Mouse (Mus musculus): ENCODE measurements around the gene Ppp2r5a. TPM values are rescaled to one million over a fixed set of nuclear protein-coding genes. Genes with fewer than 3 reads are reported as not detected.

The Ppp2r5a gene
- polyA plus RNA-seq, 1 experiment from 2014 or later: 8.6 TPM

- H3K4me1 ChIP-seq (replicated peaks): peaks cover 19% of the 10 kb centered on the region
- H3K36me3 ChIP-seq: no peaks in the 10 kb centered on the region
- H3K4me3 ChIP-seq: peak overlapping the region; percentile 65
- H3K9me3 ChIP-seq: no peaks in the 10 kb centered on the region
- ATAC-seq (ENCODE audit: low read depth): no peak
- H3K4me2 ChIP-seq: peak overlapping the region; percentile 65
- H3K27me3 ChIP-seq: peaks cover 4% of the 10 kb centered on the region; the same call in 1 of the 2 replicates
- peak overlapping the region; percentile 77 for H3K9ac ChIP-seq
- whole genome bisulfite sequencing: under 1% methylated on average over 41 of the region's 43 CpGs
- H3K27ac ChIP-seq (replicated peaks): peak overlapping the region; percentile 84
Observed at GRCm38 (mm10) chr1:191395871-191396433, 7.1 kb downstream of the Ppp2r5a start.

DNA sequence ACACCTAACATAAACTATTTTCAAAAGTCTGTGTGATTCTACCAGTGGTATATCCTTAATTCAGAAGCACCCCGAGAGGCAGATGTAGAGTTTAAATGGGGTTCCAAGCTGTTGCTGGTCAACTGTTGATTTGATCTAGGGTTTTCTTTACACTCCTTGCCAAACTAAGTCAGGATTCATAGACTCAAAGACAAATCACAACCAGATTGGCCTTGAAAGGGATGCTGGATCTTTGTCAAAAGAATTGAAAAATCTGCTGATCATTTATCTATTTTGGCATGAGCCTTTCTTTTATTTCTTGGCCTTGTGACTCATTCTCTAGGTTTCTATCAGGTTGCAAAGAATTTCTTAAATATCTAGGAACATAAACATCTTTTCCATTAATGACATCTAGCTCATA, 7.9 kb downstream of the Ppp2r5a start:
- Histone ChIP-seq H3K9ac (no peak overlapping the region), H3K4me3 (peak overlapping the region; percentile 65), H3K27me3 (peaks cover 4% of the 10 kb centered on the region; the same call in 1 of the 2 replicates), H3K9me3 (no peaks in the 10 kb centered on the region), H3K27ac (replicated peaks) (no peak overlapping the region), H3K4me2 (peak overlapping the region; percentile 65), H3K4me1 (replicated peaks) (peaks cover 19% of the 10 kb centered on the region), H3K36me3 (no peaks in the 10 kb centered on the region)
- WGBS: 30% methylated on average over 1 of the region's 1 CpGs
- no peak for ATAC-seq (ENCODE audit: low read depth)

GRCm38 (mm10) chr1:191394126-191394525, 8.9 kb downstream of the Ppp2r5a start:
- H3K36me3 ChIP-seq: no peaks in the 10 kb centered on the region
- 67% methylated on average over 2 of the region's 2 CpGs for whole genome bisulfite sequencing
- peaks cover 19% of the 10 kb centered on the region for H3K4me1 ChIP-seq (replicated peaks)
- H3K4me3 ChIP-seq: no peak overlapping the region
- peaks cover 4% of the 10 kb centered on the region; the same call in 1 of the 2 replicates for H3K27me3 ChIP-seq
- no peak overlapping the region for H3K9ac ChIP-seq
- H3K9me3 ChIP-seq: no peaks in the 10 kb centered on the region
- ATAC-seq (ENCODE audit: low read depth): no peak
- no peak overlapping the region for H3K27ac ChIP-seq (replicated peaks)
- peak overlapping the region; percentile 65 for H3K4me2 ChIP-seq

DNA sequence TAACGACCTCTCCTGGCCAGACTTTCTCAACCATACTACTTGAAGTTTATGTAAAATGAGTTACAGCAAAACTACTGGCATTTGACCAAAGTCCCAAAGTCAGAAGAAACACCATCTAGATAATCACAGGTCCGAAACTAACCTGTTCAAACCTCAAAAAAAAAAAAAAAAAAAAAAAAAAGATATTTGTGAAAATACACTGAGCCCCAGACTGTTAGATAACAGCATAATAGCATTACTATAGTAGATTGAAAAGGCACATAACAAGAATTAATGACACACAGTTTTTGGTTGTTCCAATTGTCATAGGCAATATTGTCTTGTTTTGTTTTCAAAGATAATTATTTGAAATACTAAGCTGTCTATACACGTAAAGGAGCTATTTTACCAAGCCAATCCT, 9.5 kb downstream of the Ppp2r5a start:
- Histone ChIP-seq H3K4me3 (no peak overlapping the region), H3K9ac (no peak overlapping the region), H3K4me2 (no peak overlapping the region), H3K36me3 (no peaks in the 10 kb centered on the region), H3K27ac (replicated peaks) (no peak overlapping the region), H3K9me3 (no peaks in the 10 kb centered on the region), H3K4me1 (replicated peaks) (peaks cover 19% of the 10 kb centered on the region), H3K27me3 (peaks cover 4% of the 10 kb centered on the region; the same call in 1 of the 2 replicates)
- WGBS: 90% methylated on average over 3 of the region's 3 CpGs
- ATAC-seq (ENCODE audit: low read depth): no peak

- Histone ChIP-seq H3K9ac (no peak overlapping the region), H3K36me3 (no peaks in the 10 kb centered on the region), H3K4me2 (no peak overlapping the region), H3K9me3 (no peaks in the 10 kb centered on the region), H3K4me1 (replicated peaks) (peaks cover 15% of the 10 kb centered on the region; the same call in 1 of the 2 replicates), H3K27me3 (peaks cover 4% of the 10 kb centered on the region; the same call in 1 of the 2 replicates), H3K4me3 (no peak overlapping the region), H3K27ac (replicated peaks) (no peak overlapping the region)
- WGBS: 19% methylated on average over 3 of the region's 3 CpGs
- no peak for ATAC-seq (ENCODE audit: low read depth)
Observed at GRCm38 (mm10) chr1:191391311-191391710, 11.8 kb downstream of the Ppp2r5a start.

DNA sequence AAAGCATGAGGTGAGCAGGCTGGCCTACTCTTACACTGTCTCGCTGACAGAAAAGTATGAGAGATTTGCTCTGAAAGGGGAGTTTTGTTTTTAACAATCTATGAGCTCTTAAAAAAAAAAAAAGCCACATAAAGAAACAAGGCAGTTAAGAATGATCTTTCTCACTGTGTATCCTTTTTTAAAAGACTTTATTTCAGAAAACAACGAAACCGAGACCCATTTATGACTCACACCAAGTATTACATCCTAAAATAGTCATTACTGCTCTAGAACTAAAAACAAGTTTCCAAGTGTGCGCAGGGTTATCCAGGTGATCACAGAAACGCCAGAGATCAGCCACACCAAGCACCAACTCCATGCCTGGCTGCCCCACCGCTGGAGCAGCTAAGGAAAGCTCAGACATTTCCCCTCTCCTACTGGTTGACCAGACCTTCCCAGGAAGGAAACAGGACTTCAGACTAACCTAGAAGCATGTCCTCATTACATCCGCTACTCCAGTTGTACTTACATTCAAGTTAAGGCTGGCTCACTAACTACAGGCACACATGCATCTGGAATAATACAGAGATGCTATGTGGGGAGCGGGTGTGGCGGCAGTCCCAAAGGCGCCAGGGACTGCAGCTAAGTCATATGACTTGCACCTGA, 18.2 kb downstream of the Ppp2r5a start:
- Histone ChIP-seq H3K9me3 (no peaks in the 10 kb centered on the region), H3K27me3 (no peaks in the 10 kb centered on the region), H3K4me3 (no peak overlapping the region), H3K36me3 (no peaks in the 10 kb centered on the region), H3K9ac (no peak overlapping the region), H3K27ac (replicated peaks) (no peak overlapping the region), H3K4me1 (replicated peaks) (no peaks in the 10 kb centered on the region), H3K4me2 (no peak overlapping the region)
- 95% methylated on average over 10 of the region's 10 CpGs for WGBS
- no peak for ATAC-seq (ENCODE audit: low read depth)

GRCm38 (mm10) chr1:191381955-191382736, 20.9 kb downstream of the Ppp2r5a start:
- H3K4me2 ChIP-seq: no peak overlapping the region
- H3K9me3 ChIP-seq: no peaks in the 10 kb centered on the region
- H3K4me1 ChIP-seq (replicated peaks): no peaks in the 10 kb centered on the region
- no peak for ATAC-seq (ENCODE audit: low read depth)
- H3K27ac ChIP-seq (replicated peaks): no peak overlapping the region
- H3K4me3 ChIP-seq: no peak overlapping the region
- no peaks in the 10 kb centered on the region for H3K27me3 ChIP-seq
- H3K9ac ChIP-seq: no peak overlapping the region
- no peaks in the 10 kb centered on the region for H3K36me3 ChIP-seq
- WGBS: 89% methylated on average over 11 of the region's 11 CpGs

DNA sequence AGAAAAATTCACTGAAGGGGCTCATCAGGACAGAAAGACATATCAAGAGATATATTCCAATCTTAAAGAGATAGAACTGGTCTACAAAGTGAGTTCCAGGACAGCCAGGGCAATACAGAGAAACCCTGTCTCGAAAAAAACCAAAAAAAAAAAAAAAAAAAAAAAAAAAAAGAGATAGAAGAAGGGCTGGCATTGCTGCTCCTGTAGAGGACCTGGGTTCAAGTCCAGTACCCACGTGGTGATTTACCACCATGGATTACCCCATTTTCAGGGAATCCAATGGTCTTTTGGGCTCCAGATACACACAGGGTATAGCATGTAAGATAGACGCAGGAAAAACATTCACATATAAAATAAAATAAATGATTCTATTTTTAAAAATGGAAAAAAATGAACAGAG, 22.2 kb downstream of the Ppp2r5a start:
- Histone ChIP-seq H3K4me3 (no peak overlapping the region), H3K4me2 (no peak overlapping the region), H3K27me3 (no peaks in the 10 kb centered on the region), H3K9me3 (no peaks in the 10 kb centered on the region), H3K4me1 (replicated peaks) (no peaks in the 10 kb centered on the region), H3K36me3 (no peaks in the 10 kb centered on the region), H3K27ac (replicated peaks) (no peak overlapping the region), H3K9ac (no peak overlapping the region)
- no peak for ATAC-seq (ENCODE audit: low read depth)
- WGBS: 94% methylated on average over 3 of the region's 3 CpGs

DNA sequence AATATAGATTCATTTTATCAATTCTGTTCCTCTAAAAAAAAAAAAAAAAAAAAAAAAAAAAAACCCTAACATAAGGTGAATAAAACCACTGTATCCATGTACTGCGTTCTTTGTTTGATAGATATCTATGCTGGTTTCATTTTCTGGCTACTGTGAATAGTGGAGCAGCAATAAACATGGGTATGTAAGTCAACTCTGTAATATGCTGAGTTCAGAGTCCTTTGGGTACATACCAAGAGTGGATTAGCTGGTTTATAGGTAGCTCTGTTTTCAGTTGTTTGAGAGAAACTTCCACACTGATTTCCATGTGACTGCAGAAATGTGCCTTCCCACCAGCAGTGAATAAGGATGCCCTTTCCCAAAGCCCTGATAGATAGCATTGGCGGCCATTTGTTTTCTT, 25.0 kb downstream of the Ppp2r5a start:
- H3K4me3 ChIP-seq: no peak overlapping the region
- H3K27ac ChIP-seq (replicated peaks): no peak overlapping the region
- H3K4me1 ChIP-seq (replicated peaks): no peaks in the 10 kb centered on the region
- ATAC-seq (ENCODE audit: low read depth): no peak
- 91% methylated on average over 2 of the region's 2 CpGs for WGBS
- no peaks in the 10 kb centered on the region for H3K36me3 ChIP-seq
- H3K9ac ChIP-seq: no peak overlapping the region
- no peaks in the 10 kb centered on the region for H3K27me3 ChIP-seq
- no peak overlapping the region for H3K4me2 ChIP-seq
- H3K9me3 ChIP-seq: no peaks in the 10 kb centered on the region

DNA sequence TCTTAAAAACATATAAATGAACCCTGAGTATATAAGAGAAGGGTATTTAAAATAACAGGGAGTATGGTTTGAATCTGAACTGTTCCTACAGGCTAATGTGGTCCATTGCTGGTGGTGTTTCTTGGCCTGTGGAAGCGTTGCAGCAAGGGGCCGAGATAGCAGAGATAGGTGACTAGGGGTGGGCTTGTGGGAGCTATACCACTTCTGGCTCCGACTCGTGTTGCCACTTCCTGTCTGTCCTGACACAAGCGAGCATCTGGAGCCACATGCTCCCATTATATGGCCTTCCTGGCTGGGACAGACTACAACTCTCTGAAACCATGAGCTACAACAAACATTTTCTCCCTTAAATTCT, 27.5 kb downstream of the Ppp2r5a start:
- no peak for ATAC-seq (ENCODE audit: low read depth)
- H3K4me3 ChIP-seq: no peak overlapping the region
- no peaks in the 10 kb centered on the region for H3K27me3 ChIP-seq
- 82% methylated on average over 5 of the region's 5 CpGs for WGBS
- no peaks in the 10 kb centered on the region for H3K36me3 ChIP-seq
- H3K9me3 ChIP-seq: no peaks in the 10 kb centered on the region
- H3K4me1 ChIP-seq (replicated peaks): no peaks in the 10 kb centered on the region
- H3K9ac ChIP-seq: no peak overlapping the region
- no peak overlapping the region for H3K4me2 ChIP-seq
- no peak overlapping the region for H3K27ac ChIP-seq (replicated peaks)

GRCm38 (mm10) chr1:191374993-191375643, 28.0 kb downstream of the Ppp2r5a start:
- Histone ChIP-seq H3K4me3 (no peak overlapping the region), H3K9ac (no peak overlapping the region), H3K4me2 (no peak overlapping the region), H3K27me3 (no peaks in the 10 kb centered on the region), H3K27ac (replicated peaks) (no peak overlapping the region), H3K4me1 (replicated peaks) (no peaks in the 10 kb centered on the region), H3K36me3 (no peaks in the 10 kb centered on the region), H3K9me3 (no peaks in the 10 kb centered on the region)
- ATAC-seq (ENCODE audit: low read depth): no peak
- 95% methylated on average over 10 of the region's 10 CpGs for WGBS

DNA sequence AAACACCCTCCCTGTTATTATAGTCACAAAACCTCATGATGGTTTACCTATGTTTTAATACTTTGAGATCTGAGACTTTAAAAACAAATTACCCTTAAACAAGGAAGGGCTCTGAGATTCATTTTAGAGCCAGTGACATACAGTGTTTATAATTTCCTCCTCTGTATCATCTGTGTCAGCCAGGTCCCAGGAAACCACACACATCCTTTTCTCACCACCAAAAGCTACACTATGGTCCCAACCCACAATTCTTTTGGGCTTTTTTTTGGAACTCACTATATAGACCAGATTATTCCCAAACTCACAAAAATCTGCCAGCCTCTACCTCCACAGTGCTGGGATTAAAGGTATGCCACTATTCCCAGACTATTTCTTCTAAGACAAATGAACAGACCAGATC, 33.9 kb downstream of the Ppp2r5a start:
- no peaks in the 10 kb centered on the region for H3K9me3 ChIP-seq
- H3K27me3 ChIP-seq: no peaks in the 10 kb centered on the region
- no peak for ATAC-seq (ENCODE audit: low read depth)
- no peak overlapping the region for H3K27ac ChIP-seq (replicated peaks)
- H3K36me3 ChIP-seq: no peaks in the 10 kb centered on the region
- H3K9ac ChIP-seq: no peak overlapping the region
- H3K4me3 ChIP-seq: no peak overlapping the region
- no peaks in the 10 kb centered on the region for H3K4me1 ChIP-seq (replicated peaks)
- H3K4me2 ChIP-seq: no peak overlapping the region

Data from neural tube, embryonic 13.5 days (tissue).